Mouse (Mus musculus) liver, embryonic 14.5 days (tissue): ENCODE measurements around the gene Rab43. TPM values are rescaled to one million over a fixed set of nuclear protein-coding genes. Genes with fewer than 3 reads are reported as not detected.

Experiments
- ATAC-seq: fragments of 200-750 bp; cut with Nextera tagmentation; 2 replicates; pipeline ENCODE4 v1.8.0; 2017; ENCODE audit warnings: moderate number of reproducible peaks, mild to moderate bottlenecking, moderate library complexity; ENCODE audit not compliant: insufficient read depth
- DNase-seq, 3 experiments: peaks; one replicate each; pipeline ENCODE4 v3.0.0-alpha.2; 2012 to 2013; ENCODE audit warnings: low read depth in 3 of 3, low spot score in 3 of 3
- H3K27ac ChIP-seq: fragments of 300-500 bp; sonication (generic); 2 replicates; pipeline ENCODE4 v1.5.1; 2014; ENCODE audit warnings: moderate library complexity, mild to moderate bottlenecking, control low read depth, inconsistent platforms
- H3K27me3 ChIP-seq: fragments of 300-500 bp; sonication (generic); 2 replicates; pipeline ENCODE4 v1.6.1; 2014; ENCODE audit warnings: mild to moderate bottlenecking, low read length, moderate library complexity; ENCODE audit not compliant: control insufficient read depth, insufficient read depth
- H3K36me3 ChIP-seq: fragments of 300-500 bp; sonication (generic); replicated peaks from 2 replicates; pipeline ENCODE4 v1.6.1; 2014; ENCODE audit warnings: low read depth; ENCODE audit not compliant: control insufficient read depth, insufficient read depth
- H3K4me1 ChIP-seq, 2 experiments: fragments of 200-500 bp in 1 of 2; fragments of 300-500 bp in 1 of 2; sonication (generic) in 1 of 2; replicated peaks; 2 replicates each; pipeline ENCODE4 v1.6.1; 2012 to 2014; ENCODE audit warnings: antibody characterized with exemption in 1 of 2, inconsistent platforms in 1 of 2, low read length in 1 of 2; ENCODE audit not compliant: control insufficient read depth in 2 of 2, insufficient read depth in 2 of 2
- H3K4me2 ChIP-seq: fragments of 300-500 bp; sonication (generic); 2 replicates; pipeline ENCODE4 v1.6.1; 2014; ENCODE audit warnings: low read depth, mild to moderate bottlenecking, control low read depth, moderate library complexity
- H3K4me3 ChIP-seq, 2 experiments: fragments of 200-500 bp in 1 of 2; fragments of 300-500 bp in 1 of 2; sonication (generic) in 1 of 2; 2 replicates each; pipeline ENCODE4 v1.5.1; 2012 to 2014; ENCODE audit warnings: low read depth in 2 of 2, low read length in 2 of 2, mild to moderate bottlenecking in 2 of 2, control low read depth in 1 of 2, inconsistent platforms in 1 of 2, moderate library complexity in 1 of 2; ENCODE audit not compliant: insufficient read depth in 1 of 2
- H3K9ac ChIP-seq: fragments of 300-500 bp; sonication (generic); replicated peaks from 2 replicates; pipeline ENCODE4 v1.6.1; 2014; ENCODE audit warnings: mild to moderate bottlenecking, control low read depth, moderate library complexity
- H3K9me3 ChIP-seq: fragments of 300-500 bp; sonication (generic); 2 replicates; pipeline ENCODE4 v1.6.1; 2016; ENCODE audit warnings: low read length, mixed read lengths; ENCODE audit not compliant: control insufficient read depth
- CTCF ChIP-seq: IDR thresholded peaks from 2 replicates; pipeline ENCODE4 v1.5.1; 2016; ENCODE audit warnings: antibody characterized with exemption, low read depth, control low read depth
- EP300 ChIP-seq: IDR thresholded peaks from 2 replicates; pipeline ENCODE4 v1.6.1; 2016; ENCODE audit warnings: antibody characterized with exemption, low read depth
- WGBS: fragments of 180-500 bp; shearing (Covaris S2); extraction: QIAGEN DNeasy Blood & Tissue Kit; methylation state at CpG from one replicate; pipeline ENCODE4 v1.1.7; 2014; ENCODE audit not compliant: insufficient replicate concordance; 5-methylcytosine and 5-hydroxymethylcytosine counted together
- polyA plus RNA-seq, 2 experiments: library from polyadenylated mRNA; depleted of rRNA in 1 of 2; stranded (reverse) in 1 of 2; unstranded in 1 of 2; fragments of >200 nt; fragmentation: Nextera tagmentation in 1 of 2; extraction: Ambion mirVana in 1 of 2; gene quantifications; 2 replicates each; pipeline versions ENCODE4 v1.2.1 to v1.2.3; 2012 to 2014

Rab43 gene
- polyA plus RNA-seq (2012; rRNA removed) (21.9 and 27.8 TPM in 2 replicates), polyA plus RNA-seq (2014; fragmentation: Nextera tagmentation; extraction: Ambion mirVana) (25.9 and 34.1 TPM in 2 replicates)

- Histone ChIP-seq H3K27ac (peak within 1 kb of the TSS; percentile 89), H3K9me3 (no peaks in the 10 kb centered on the region), H3K36me3 (peaks cover 13% of the 10 kb centered on the region), H3K4me3 (peak within 1 kb of the TSS; percentile 81 to 85), H3K4me1 (peaks cover 32 to 33% of the 10 kb centered on the region in 2 experiments), H3K27me3 (no peaks in the 10 kb centered on the region), H3K4me2 (peak within 1 kb of the TSS; percentile 86), H3K9ac (peak within 1 kb of the TSS; percentile 95)
- DNase-seq (peak; percentile 86 to 94 (median 87)), ATAC-seq (peak; percentile 91)
- TF ChIP-seq EP300 (no peak), CTCF (peak; percentile 52)
- under 1% methylated on average over 54 of the region's 56 CpGs for WGBS
These were observed at the start of gene Rab43 for GRCm38 (mm10) chr6:87811675-87812338. Gene Rab43 (minus strand): TSS chr6:87812164.

- 19% methylated on average over 1 of the region's 1 CpGs for WGBS
- H3K4me1 ChIP-seq, result peaks cover 16 to 18% of the 10 kb centered on the region in 2 experiments
- H3K9me3 ChIP-seq, result no peaks in the 10 kb centered on the region
- no peak overlapping the region for H3K27ac ChIP-seq
- ATAC-seq (no peak), DNase-seq (no peak)
- H3K4me2 ChIP-seq, result no peak overlapping the region
- H3K27me3 ChIP-seq, result no peaks in the 10 kb centered on the region; the same call in 1 of the 2 replicates
- no peaks in the 10 kb centered on the region for H3K36me3 ChIP-seq
- TF ChIP-seq EP300 (no peak), CTCF (no peak)
- no peak overlapping the region for H3K9ac ChIP-seq
- no peak overlapping the region for H3K4me3 ChIP-seq
These were observed 45.1 kb upstream of the Rab43 start for GRCm38 (mm10) chr6:87857071-87857470.

- no peak overlapping the region for H3K4me3 ChIP-seq
- no peak for TF ChIP-seq CTCF
- TF ChIP-seq EP300, result no peak
- no peak overlapping the region; the same call in 1 of the 2 replicates for H3K9ac ChIP-seq
- WGBS, result 80% methylated on average over 4 of the region's 4 CpGs
- ATAC-seq (no peak), DNase-seq (no peak)
- no peaks in the 10 kb centered on the region; the same call in 1 of the 2 replicates for H3K27me3 ChIP-seq
- H3K9me3 ChIP-seq, result no peaks in the 10 kb centered on the region
- peaks cover 28 to 29% of the 10 kb centered on the region in 2 experiments for H3K4me1 ChIP-seq
- H3K27ac ChIP-seq, result no peak overlapping the region
- peaks cover 5% of the 10 kb centered on the region for H3K36me3 ChIP-seq
- H3K4me2 ChIP-seq, result no peak overlapping the region
These were observed 41.5 kb upstream of the Rab43 start for GRCm38 (mm10) chr6:87853446-87853845.

GRCm38 (mm10) chr6:87851871-87852270 lies 39.9 kb upstream of the Rab43 start:
- ATAC-seq (no peak), DNase-seq (no peak)
- Histone ChIP-seq H3K27ac (no peak overlapping the region), H3K4me1 (peaks cover 35 to 42% of the 10 kb centered on the region in 2 experiments), H3K9ac (no peak overlapping the region; the same call in 1 of the 2 replicates), H3K36me3 (peaks cover 21% of the 10 kb centered on the region), H3K4me3 (no peak overlapping the region; a peak in 1 of 4 replicates), H3K9me3 (no peaks in the 10 kb centered on the region), H3K4me2 (peak overlapping the region; percentile 96), H3K27me3 (no peaks in the 10 kb centered on the region; the same call in 1 of the 2 replicates)
- 66% methylated on average over 6 of the region's 6 CpGs for WGBS
- TF ChIP-seq EP300 (no peak), CTCF (no peak)

- TF ChIP-seq CTCF (no peak), EP300 (no peak)
- Histone ChIP-seq H3K9ac (peak within 1 kb of the TSS; percentile 95), H3K27ac (peak within 1 kb of the TSS; percentile 91), H3K27me3 (no peaks in the 10 kb centered on the region), H3K4me1 (peaks cover 36 to 43% of the 10 kb centered on the region in 2 experiments), H3K4me3 (peak within 1 kb of the TSS; percentile 84 to 98), H3K4me2 (peak within 1 kb of the TSS; percentile 96), H3K9me3 (no peaks in the 10 kb centered on the region), H3K36me3 (peaks cover 29% of the 10 kb centered on the region)
- ATAC-seq, result peak; percentile 96
- peak; percentile 93 to 95 (median 94) for DNase-seq
- under 1% methylated on average over 55 of the region's 55 CpGs for WGBS
These were observed 39.1 kb upstream of the Rab43 start, which contains the start of gene Cnbp for GRCm38 (mm10) chr6:87850900-87851614. Gene Cnbp (minus strand): TSS chr6:87851106.
